Mouse (Mus musculus): Measurements from ENCODE around the gene Cd180.
"Not testable (repeated sequence)": the region's sequence is repeated elsewhere in the genome, so short reads cannot be mapped to it uniquely, and the experiment has no call there.

Gene Cd180

DNA sequence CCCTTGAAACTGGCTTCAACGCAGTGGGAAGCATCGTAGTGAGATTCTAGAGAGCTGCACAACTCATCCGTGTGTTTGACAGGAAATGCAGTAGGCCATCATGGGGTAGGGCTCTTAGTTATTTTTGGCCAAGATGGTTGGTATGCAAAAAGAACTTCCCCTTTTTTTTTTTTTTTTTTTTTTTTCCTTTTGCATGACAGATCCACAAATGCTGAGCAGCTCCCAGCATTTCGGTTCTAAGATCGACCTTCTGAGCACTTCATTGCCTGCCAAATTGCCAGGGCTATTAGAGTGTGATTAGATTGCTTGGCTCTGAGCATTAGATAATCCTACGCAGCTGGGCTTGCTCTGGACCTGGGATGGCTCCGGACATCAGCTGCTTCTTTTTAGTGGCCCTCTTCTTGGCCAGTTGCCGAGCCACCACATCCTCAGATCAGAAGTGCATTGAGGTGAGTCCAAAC is at the start of gene Cd180:
Cd180 (plus strand) TSS at position 218 of the 461 bp plus-strand sequence.
- peak; percentile 38 to 62 for DNase-seq

DNA sequence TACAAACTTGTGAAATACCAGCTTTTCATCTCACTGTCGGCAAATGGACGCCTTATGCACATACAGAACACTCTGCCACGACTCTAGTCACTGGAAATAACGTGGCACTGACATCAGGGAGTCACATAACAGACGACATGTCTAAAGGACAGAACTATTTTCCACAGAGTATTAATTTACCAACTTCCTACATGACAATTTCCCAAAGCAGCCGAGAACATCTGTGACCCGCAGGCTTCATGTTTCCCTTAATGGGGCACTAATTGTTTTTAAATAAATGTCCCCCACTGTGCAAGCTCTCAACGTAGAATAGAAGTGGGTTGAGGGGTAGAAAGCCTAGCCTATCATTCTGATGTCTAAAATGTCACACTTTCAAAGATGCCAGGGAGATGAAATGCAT is 49.0 kb upstream of the Cd180 start:
- DNase-seq: no peak

DNA sequence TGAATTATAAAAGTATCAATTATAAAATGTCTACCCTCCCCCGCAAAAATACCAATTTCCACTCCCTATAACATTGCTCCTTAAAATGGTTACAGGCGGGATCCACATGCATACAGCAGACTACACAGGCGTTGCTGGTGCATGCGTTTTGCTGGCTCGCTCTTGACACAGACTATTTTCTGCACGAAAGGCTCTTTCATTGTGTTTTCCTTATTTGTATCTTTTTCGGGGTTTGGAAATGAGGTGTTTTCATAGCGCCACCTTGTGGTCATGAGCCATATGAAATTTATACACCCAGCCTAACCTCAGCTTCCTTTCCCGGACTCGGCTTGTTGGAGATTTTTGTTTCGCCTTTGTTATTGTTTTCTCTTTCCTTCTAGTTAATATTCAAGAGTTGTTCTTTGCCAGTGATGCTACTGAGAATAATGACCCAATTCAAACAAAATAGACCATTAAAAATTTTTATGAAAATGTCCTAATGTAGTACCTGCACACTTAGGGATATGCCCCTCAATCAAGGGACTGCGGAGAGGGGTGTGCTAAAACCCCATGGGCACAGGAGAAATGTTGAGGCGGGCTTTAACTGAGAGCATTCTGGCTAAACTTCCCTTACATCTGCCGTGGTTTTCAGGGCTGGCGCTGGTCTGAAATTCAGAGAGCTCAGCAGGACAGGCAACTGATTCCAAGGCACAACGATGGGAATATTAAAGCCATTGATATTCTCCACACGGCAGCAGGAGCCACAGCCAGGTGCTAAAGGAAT is 48.4 kb upstream of the Cd180 start:
- DNase-seq: peak; percentile 51 to 78

DNA sequence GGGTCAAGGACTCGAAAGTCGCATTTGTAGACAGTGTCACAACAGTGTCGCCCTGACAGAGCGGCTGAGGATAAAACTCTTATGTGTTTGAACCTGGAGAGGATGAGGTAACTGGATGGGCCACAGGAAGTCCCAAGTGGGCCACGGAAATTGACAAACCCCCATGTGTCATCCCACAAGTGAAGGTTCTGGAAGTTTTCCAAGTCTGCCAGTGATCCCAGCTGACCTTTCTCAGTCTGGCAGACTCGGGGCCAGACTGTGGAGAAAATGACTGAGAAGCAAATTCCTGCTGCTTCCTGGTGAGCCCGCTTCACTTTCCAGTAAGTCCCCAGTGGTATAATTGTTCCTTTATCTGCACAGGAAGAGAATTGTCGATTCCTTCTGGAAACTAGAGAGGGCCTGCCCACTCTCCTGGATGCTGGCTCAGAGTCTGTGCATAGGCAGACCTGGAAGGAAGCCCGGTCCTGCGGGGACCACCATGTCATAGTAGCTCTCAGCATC is 47.0 kb upstream of the Cd180 start:
- DNase-seq: peak; percentile 60 to 73

DNA sequence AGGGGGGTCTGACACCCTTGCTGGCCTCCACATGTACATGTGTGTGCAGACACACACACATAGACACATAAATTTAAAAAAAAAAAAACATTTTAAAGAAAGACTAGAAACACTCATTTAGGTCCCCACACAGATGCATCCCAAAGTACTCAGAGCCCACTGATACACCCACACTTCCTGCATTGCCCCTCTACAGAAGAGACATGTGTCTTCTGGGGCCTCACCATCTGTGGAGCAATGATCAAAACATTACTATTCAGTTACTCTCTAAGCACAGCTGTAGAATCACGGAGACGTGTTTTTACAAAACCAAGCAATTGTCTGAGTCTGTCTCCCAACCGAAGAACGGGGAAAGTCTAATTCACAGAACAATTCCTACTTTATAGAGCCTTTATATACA is 45.8 kb upstream of the Cd180 start:
- DNase-seq: no peak

DNA sequence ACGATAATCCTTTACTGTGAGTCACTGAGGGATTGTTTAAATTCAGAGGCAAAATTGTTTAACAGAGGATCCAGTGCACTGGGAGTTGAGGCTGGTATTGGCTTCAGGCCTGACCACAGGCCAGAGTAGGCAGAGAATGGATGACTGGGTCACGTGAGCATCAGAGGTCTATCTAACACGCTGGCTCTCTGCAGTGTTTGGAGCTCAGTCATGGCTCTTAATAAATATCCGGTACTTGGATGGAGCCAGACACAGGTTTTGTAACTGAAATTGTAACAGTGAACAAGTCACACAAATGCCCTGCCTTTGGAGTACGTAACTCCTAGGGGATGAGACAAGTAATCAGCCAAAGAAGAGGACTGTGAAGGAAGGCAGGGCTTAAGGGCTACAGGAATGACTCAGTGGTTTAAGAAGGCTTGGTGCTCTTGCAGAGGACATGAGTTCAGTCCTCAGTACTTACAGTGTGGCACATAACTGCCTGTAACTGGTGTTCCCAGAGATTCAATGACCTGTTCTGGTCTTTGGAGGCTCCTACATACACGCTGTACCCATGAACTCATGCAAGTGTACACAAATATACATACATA is 41.0 kb upstream of the Cd180 start:
- DNase-seq: no peak

DNA sequence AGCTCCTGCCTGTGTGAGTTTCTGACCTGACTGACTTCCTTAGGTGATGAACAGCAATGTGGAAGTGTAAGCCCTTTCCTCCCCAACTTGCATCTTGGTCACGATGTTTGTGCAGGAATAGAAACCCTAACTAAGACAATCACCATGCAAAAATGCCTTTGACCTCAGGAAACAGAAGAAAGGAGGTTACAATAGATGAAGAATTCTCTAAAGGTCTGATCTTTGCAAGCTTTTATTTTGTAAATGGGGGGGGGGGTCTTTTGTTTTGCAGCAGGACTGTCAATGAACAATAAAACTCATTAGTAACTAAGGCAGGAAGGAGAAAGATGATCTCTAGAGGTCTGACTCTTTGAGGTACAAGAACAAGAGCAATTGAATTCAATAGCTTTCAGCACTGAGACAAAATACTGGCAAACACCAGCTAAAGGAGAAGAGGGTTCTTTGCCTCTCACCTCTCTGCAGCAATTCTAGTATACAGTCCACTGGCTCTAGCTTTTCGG is 38.2 kb upstream of the Cd180 start:
- DNase-seq: no peak

DNA sequence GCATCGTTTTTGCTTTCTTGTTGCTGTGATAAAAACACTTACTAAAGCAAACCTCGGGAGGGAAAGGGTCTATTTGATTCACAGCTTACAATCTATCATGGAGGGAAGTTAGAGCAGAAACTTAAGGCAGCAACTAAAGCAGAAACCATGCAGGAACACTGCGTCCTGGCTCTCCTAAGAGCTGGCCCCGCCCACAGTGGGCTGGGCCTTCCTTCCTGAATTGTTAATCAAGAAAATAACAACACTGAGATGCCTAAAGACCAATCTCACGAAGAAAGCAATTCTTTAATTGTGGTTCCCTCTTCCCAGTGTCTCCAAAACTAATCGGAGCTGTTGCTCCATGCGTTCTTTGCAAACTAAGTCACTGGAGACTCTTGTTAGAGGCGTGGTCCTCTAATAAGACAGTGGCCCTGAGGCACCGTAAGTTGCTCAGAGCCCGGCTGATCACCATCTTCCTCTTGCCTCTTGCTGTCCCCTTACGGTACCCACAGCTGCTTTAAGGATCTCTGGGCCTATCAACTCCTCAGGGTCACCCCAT is 37.1 kb upstream of the Cd180 start:
- DNase-seq: no peak

DNA sequence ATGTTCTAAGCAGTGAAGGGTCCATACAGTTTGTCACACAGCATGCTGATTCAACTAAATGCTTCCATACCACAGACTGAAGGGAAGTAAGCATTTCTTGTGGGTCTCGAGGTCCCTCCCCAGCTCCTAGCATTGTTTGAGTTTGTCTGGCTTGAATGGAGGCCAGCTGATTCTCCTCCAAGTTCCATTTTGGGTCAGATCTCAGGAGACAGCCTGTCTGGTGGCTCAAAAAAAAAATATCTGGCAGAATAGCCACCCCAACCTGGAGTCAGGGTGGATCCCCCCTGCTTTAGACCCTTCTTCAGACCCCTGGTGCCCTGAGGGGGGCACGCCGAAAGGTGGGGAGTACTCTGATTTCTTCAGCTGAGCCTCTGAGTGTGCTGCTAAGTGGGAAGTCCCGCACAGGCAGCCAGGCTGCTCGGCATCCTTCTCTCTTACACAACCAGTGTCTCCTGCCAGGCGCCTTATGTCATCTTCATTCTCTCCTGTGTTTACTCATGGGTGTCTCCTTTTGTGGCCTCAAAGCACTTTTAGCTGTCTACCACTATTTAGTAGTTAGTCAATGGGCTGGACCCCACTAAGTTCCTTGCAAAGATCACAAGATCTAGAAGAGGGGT is 35.0 kb upstream of the Cd180 start:
- peak; percentile 58 to 70 for DNase-seq

DNA sequence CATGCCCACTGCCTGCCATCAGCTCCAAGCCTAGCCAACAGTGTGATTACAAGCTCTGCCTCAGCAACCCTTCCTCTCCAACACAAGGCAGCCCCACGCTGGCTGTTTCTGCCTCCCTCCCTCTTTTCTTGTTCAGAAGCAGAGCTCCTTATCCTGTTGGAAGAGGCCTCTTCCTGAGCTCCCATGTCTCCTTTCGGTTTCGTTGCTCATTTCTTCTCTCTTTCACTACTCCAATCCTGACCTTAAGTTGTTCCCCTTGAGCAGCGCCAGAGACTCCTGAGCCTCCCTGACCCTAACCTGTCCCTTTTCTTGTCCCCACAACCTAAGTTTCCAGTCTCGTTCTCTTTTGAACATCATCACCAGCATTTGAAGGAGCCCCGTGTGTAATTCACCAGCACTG is 29.3 kb upstream of the Cd180 start:
- DNase-seq: no peak

DNA sequence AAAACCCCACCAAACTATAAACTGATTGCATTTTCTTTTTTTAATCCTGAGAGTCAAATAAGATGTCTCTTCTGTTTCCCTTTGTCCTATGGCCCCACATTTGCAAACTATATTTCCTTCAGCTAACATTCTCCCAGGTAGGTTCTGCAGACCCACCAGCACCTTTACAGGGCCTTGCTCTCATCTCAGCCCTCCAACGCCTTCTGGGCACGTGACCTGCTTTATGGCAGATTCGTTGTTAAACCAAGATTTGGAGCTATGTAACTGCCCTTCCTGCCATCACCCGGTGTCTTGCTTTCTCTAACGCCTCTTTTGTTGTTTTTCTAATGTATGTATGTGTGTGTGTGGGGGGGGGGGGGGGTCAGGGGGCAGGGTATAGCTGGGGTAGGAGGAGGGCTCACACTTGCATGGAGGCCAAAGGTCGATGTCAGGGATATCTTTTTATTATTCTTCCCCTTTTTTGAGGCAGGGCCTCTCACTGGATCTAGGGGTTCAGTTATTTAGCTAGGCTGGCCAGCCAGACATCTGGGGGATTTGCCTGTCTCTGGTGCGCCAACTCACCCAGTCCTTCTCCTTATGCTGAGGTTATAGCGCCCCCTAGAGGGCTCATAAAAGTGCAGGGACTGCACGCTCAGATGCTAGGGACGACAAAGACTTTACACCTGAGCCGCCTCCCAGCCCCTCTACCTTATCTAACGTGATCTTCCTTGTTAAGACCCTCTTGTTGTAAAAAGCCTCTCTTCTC is 28.3 kb upstream of the Cd180 start:
- peak; percentile 40 to 64 for DNase-seq

DNA sequence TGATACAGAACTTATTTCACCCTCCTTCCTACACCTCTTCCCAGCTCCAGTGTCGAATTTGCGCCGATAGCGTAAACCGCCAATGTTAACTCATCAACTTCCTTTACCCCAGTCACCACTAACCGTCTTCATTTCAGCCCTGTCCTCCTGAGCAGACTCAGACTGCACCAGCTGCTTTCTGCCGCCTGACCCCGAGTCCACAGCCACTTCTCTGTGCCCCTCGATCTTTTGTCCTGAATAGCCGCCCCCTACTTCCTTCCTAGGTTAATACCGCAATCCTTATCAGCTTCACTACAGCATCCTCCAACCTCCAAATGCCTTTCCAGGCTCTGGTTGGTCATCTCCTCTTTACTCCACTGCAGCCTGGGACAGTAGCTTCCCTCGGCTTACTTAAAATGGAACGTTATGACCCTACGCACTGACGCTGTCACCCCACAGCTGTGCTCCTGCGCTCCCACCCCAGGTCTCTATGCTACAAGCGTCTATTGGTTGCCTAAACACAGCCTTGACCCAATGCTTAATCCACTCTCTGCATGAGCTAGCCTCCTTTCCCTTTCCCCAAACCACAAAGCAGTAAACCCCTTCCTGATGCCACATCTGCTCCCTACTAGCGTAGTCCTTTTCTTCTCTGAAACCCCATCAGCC is 27.6 kb upstream of the Cd180 start:
- DNase-seq: no peak

DNA sequence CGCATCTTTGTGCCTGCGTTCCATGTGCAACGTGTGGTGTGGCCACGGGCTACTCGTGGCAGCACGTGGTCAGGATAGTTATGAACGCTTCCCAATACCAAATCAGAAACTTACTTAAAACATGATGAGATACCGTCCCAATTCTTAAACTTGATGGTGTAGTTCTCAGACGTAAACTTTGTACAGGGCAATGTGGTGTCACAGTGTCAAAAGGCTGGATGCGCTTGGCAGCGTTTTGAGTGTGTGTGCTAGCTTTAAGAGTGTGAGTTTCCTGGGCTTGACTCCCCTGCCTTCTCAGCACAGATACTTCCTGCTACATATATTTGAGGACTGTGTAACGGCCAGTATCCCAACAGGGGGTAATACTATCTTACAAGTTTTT is 27.1 kb upstream of the Cd180 start:
- DNase-seq: no peak

DNA sequence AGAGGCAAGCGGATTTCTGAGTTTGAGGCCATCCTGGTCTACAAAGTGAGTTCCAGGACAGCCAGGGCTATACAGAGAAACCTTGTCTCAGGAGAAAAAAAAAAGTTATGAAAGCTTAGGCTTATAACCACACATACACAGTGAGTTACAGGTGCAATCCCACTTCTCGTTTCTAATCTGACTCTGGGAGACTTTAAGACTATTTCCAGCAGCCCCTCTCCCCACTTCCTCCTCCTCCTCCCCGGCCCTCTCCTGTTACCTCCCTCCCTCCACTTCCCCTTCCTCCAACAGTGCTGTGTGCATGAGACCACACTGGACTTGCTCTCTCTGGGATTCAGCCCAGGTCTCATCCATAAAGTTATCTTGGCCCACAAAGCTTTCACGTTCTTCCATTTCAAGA is 26.6 kb upstream of the Cd180 start:
- no peak for DNase-seq

DNA sequence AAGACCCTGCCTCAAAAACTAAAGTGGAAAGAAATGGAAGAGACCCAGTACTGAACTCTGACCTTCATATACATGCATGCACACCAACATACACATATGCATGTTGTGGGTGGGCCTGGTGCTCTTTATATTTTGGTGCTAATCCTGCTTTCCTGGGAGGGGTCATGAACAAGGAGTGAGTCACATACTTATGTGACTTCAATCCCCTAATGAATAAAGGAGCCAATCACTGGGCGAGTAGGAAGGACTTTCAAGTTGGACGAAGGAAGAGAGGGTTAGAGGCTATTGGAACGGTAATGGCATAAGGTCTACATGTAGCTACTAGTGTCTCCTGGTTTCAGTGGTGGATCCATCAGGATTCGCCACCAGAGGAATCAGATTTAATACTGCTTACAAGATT is 26.0 kb upstream of the Cd180 start:
- DNase-seq: no peak

DNA sequence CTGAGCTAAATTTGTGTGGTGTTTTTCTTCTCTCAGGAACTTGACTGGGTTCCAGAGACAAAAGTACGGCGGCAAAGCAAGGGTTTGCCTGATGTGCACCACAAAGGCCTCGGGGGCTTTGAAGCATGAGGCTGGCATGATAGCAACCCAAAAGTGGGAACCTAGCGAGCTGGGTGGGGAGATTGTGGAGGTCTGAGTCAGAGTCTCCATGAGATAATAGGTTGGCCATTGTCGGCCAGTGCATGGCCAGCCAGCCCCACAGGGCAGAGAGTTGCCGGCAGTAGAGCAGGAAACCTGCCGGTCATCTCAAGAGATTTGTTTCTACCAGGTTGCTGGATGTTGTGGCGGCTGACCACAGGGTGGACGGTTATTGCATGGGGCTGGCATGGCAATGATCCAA is 25.5 kb upstream of the Cd180 start:
- no peak for DNase-seq

DNA sequence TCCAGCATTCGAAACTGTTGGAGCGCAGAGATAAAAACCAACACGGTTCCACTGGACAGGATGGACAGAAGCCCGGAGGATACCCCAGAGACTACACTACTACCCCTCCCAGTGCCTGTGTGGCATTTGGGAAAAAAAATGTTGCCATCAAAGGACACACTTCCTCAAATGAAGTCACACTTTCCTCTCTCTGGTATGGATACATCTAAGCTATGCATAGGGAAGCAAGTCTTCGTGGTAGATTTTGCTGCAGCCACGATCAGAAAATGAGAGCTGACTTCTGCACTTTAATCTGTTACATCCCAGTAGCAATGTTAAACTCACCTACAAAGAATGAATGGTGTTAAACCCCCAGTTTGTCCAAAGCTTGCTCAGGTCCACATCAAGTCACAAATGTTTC is 24.4 kb upstream of the Cd180 start:
- DNase-seq: no peak

DNA sequence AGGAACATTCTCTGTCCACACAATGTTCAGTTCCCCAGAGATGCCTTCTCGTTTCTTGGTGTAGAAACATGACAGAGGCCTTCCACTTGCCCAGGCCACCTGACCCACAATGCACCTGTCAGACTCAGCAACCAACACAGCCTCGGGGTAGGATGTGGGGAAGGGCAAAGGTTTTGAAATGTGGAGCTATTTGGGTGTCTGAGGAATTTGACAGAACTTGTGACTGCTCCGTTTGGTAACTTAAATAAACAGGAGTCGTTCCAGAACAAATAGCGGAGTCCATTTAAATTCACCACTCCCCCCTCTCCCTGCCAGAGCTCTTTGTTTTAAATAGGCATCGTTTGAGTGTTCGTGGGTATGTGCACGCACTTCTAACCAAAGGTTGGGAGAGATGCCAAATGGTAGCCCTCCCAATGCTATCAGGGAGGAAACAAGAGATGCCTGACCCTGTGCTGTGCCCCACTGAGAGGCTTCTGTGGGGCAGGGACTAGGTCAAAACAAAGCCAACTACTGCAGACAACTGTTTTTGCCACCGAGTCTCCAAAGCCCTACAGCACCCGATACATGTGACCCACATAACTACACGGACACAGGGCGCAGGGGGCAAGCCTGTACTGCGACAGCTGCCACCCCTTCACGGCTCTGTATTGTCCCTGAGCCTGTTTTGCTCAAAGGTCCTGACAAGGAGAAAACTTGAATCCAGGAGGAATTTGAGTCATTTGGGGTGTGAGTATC is 23.7 kb upstream of the Cd180 start:
- DNase-seq: no peak

DNA sequence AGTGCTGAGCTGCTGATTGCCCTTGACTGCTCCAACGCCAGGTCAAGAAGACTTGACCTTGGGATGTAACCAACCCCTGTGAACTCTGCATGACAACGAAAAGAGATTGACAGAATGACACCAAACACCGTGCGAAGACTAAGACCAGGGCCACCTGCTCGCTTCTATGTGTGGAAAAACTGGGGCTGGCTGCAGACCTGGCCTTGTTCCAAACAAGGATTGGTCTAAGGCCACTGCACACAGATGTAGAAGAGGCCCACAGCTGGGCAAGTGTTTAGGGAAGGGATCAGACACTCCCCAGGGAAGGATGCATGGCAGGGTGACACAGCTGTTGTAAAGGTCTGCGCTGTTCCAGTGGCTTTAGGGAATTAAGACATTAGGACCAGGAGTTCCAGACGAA is 22.9 kb upstream of the Cd180 start:
- no peak for DNase-seq

DNA sequence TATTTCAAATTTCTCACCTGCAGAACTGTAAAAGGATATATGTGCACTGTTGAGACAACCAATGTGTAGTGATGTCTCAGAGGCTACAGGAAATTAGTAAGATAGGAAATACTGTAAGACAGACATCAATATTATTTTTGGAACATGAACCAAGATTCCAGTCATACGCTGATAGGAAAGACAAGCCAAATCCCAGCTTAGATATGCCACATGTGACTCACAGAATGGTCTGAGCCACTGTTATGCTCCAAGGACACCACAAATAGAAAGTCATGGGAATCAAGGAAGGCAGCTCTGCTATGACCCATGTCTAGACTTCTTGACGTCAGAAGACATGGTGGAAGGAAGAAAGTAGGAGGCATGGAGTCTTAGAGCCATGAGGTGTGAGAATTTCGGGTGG is 19.3 kb upstream of the Cd180 start:
- DNase-seq: no peak

DNA sequence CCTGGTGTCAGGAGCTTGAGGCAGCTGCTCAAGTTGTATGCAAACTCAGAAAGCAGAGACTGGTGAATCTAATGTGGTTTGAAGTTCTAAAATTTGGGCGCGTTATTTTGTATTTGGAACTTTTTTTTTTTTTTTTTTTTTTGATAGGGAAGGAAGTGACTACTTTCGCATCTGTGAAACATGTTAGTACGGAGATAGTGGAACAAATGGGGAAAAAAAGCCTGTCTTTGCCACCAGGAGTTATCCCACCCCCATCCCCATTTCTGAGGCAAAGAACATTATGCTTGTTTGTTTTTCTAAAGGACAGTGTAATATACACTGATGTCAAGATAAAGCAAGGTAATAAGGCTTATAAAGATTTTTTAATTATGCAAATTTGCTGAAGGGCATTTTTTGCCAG is 15.8 kb upstream of the Cd180 start:
- DNase-seq: not testable (repeated sequence)

DNA sequence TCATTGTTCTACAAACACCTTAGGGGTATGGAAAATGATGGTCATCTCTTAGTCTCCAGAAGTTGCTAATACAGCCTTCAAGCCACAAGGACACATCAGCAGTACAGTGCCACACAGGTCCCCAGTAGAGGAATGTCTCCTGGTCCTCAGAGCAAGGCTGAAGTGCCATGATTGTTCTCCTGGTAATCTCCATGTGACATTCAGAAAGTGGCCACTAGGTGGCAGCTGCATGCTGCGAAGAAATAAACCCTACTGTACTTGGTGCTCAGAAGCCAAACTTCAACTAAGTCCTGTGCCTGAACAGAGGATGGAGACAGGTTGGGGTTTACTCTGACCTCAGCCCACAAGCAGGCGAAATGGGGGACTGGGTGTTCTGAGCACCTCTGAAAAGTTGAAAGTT is 14.9 kb upstream of the Cd180 start:
- DNase-seq: peak; percentile 58 to 81
